Mouse (Mus musculus): ENCODE measurements around the gene Spib. TPM values are rescaled to one million over a fixed set of nuclear protein-coding genes. Genes with fewer than 3 reads are reported as not detected.

Gene Spib
- polyA plus RNA-seq, 2 experiments from 2014 or later = 0.11 to 4.2 TPM

GRCm38 (mm10) chr7:44548497-44549087 lies 16.7 kb upstream of the Spib start, which contains the start of gene Pold1:
Gene Pold1, minus strand, starts transcription at chr7:44548849.
- peak; percentile 94 for ATAC-seq

GRCm38 (mm10) chr7:44547725-44548124 lies 15.9 kb upstream of the Spib start:
- no peak for ATAC-seq

- no peak for ATAC-seq
Observed at GRCm38 (mm10) chr7:44547041-44547440, 15.2 kb upstream of the Spib start.

DNA sequence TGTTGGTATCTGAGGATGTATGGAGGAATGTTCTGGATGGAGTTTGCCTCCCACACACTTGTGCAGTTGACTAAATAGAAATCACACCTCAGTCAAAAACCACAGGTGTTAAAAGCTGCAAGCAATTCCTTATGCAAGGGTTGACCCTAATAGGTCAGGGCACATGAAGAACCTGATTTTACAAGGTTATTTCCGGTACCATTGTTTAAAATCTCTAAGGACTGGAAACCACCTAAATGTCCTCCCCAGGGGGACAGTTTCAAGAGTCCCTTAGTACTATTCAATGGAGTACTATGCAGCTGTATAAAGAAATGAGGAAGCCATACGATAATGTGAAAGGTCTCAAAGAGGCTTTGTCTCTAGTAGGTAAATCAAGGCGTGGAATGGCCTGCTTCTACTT lies 14.4 kb upstream of the Spib start:
- ATAC-seq = no peak

DNA sequence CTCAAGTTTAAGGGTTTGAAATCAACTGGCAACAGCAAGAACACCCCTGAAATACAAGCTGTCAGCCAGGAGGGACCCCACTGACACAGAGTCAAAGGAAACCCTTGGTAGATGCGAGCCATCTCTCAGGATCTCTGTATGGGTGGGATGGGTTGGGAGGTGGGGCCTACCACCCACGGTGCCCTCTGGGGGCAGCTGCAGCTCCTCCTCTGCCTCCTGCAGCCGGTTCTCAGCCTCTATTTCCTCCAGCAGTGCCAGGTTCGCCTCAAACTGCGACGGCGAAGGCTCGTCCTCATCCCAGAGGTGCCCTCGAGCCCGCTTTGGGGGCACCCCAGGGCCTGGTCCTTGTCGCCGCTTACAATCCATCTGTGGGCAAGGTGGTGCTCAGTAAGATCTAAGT lies 11.2 kb upstream of the Spib start:
- ATAC-seq = no peak

GRCm38 (mm10) chr7:44542555-44542954 lies 10.7 kb upstream of the Spib start:
- no peak for ATAC-seq

- ATAC-seq = no peak
Observed at GRCm38 (mm10) chr7:44538756-44539624, 7.1 kb upstream of the Spib start.

DNA sequence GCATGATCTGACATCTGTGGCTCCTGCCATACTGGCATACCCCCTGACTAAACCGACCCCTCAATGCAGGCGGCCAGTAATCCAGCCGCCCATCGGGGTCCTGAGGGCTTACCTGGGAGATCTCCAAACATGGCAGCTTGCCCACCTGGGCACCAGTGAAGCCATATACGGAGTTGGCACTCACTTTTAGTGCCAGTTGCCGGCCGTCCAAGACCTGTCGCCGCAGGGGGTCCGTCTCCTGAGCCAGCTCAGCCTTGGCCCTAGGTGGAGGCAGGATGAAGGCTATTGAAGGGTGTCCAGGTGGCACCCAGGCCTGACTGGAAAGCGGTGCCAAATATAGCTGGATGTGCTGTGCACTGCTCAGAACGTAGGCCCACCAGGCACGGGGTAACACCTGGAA lies 5.6 kb upstream of the Spib start:
- ATAC-seq = no peak

DNA sequence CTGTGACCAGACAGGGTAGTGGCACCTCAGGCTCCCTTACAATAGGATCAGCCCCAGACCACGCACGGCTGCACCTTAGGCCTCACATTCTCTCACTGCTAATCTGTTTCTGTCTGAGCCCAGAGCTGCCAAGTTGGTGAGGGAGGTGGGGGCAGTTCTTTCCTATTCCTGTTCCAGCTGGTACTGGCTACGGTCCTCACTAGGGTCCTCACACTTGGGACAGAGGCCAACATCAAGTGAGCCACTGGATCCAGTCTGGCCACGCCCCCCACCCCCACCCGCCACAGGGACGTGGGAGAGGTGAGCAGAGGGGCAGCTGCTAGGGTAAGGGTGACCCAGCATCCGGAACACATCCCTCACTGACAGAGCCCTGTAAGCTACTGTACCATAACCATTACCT lies 5.1 kb upstream of the Spib start:
- ATAC-seq = no peak

GRCm38 (mm10) chr7:44536590-44536968 lies 4.7 kb upstream of the Spib start:
- no peak for ATAC-seq

GRCm38 (mm10) chr7:44535657-44536589 lies 4.1 kb upstream of the Spib start:
- ATAC-seq = no peak

GRCm38 (mm10) chr7:44534656-44535441 lies 3.0 kb upstream of the Spib start:
- ATAC-seq = no peak

GRCm38 (mm10) chr7:44534242-44534641 lies 2.4 kb upstream of the Spib start:
- no peak for ATAC-seq

GRCm38 (mm10) chr7:44533746-44534045 lies 1.8 kb upstream of the Spib start:
- ATAC-seq = no peak

DNA sequence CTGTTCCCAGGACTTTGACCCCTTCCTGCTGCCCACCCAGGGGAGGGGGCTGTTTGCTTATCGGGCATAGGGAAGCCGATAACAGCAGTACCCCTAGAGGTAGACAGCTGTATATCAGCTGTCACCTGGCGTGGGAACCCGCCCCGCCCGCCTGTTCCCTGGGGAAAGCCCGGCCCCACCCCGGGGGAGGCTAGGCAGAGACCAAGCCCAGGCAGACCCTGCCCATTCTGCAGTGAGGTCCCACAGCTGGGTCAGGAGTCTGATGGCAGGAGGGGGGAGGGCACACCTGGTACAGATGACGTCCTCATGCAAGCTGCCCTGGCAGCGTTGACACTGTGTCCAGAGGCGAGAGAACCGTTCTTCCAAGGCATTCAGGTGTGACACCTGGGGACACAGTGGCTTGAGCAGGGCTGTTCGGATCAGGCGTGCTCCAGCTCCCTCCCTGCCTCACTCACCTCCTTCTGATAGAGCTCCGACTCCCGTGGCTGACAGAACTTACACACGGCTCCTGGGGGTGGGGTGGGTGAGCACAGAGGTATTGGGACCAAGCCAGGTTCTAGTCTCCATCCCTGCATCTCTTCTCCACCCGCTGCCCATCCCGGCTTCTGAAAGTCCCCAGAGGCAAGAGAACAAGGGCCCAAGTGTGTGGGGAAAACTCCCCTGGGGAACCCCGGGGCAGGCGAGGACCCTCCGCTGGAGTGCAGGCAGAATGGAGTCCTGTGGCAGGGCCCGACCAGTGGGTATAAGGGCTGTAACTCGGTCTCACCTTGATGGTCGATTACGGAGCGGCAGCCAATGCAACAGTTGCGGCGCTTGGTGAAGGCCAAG lies 1.3 kb upstream of the Spib start:
- no peak for ATAC-seq

- no peak for ATAC-seq
Observed at GRCm38 (mm10) chr7:44531207-44531606, 664 bp downstream of the Spib start.

DNA sequence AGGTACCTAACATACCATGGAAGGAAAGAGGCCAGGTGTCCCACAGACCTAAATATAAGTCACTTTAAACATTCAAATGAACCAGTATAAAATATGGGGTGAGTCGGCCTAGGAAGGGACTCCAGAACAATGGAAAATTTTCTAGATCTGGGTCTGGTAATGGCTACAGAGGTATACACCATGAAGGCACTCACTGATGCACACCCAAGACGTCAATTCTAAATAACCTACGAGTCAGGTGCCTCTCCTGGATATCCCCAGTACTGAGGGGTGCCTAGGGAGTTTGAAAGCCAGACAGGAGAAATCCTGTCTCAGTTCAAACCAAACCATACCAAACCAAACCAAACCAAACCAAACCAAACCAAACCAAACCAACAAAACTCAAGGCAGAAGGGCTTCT lies 1.4 kb downstream of the Spib start:
- no peak for ATAC-seq

DNA sequence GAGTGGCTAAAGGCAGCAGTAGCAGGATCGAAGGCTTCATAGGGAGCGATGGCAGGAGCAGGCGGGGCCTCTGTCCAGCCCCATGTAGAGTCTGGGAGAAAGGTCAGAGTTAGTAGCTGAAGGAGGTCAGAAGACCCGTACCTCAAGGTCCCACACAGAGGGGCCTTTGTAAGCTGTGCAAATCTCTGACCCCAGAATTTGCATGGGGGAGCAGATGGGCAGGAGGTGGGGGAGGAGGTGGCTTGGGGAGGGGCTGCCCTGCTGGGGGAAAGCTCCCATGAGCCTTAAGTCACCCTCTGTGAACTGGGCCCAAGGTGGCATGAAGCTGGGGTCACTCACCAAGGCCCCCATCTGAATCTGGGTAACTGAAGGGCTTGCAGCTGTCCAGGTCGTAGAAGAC lies 2.4 kb downstream of the Spib start:
- no peak for ATAC-seq

DNA sequence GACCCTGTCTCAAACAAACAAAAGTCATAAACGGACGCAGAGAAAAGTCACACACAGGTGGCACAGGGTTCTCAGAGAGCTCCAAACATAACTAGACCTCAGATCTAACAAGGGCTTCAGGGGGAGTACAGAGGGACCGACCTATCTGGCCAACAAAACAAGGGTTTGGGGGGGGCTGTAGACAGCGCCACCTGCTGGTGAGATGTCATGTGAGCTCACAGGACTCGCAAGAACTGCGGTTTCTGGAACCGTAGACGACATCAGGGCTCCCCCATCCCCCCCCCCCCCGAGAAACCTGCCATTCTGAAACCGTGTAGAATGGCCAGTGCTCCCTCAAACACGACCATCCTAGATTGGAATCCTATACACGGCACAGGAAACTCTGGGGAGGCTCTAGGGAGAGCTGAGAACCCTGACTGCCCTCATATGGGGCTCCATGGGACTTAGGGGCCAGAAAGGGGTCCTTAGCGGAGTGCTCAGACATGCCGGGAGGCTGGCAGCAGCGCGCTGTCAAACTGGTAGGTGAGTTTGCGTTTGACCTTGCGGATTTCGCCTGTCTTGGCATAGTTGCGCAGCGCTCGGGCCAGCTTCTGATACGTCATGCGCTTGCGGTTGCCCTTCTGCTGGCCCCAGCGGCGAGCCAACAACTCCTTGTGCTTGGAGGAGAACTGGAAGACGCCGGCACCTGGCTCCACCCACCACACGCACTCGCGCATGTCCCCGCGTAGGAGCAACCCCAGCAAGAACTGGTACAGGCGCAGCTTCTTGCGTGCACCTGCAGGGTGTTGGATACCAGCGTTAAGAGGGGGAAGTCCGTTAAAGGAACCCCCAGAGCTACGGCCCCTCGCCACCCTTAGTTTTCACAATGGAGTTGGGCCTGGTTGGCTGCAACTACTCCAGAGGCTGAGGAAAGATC lies 4.1 kb downstream of the Spib start:
- ATAC-seq = peak; percentile 66

- no peak for ATAC-seq
Observed at GRCm38 (mm10) chr7:44526414-44527154, 5.3 kb downstream of the Spib start.
